Mouse (Mus musculus) E14TG2a.4 (cell line): ENCODE measurements around the gene Hs2st1.

Source experiments
- CTCF ChIP-seq: conservative IDR thresholded peaks from 2 replicates; pipeline ENCODE4 v1.5.1; 2014; ENCODE audit warnings: low read length
- POU5F1 ChIP-seq: IDR thresholded peaks from 2 replicates; pipeline ENCODE4 v1.6.1; 2014; ENCODE audit warnings: low read length, borderline replicate concordance

DNA sequence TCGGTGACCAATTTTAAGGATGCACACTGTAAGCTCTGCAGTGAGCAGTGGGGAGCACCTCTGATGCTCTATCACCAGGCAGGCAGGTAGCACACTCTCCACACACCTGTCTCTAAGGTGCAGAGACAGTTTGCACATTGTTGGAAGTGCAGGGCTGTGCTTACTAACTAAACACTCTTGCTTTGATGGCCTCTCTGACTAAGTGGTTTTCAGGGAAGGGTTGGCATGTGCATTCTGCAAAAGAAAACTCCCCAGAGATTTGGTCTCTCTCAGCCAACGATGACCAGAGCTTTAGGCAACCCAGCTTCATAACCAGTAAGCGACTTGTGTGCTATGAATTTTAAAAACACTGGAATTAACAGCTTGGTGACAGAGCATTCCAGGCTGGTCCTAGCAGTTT is 29.2 kb downstream of the Hs2st1 start:
- TF ChIP-seq CTCF (no peak), POU5F1 (no peak)
